ENCODE assay signal across 30 mouse cellular contexts in genomic region chr2:72592011-72592410, GRCm38 (mm10).
DNase-seq lines count a peak whose midpoint lies in the region; ATAC-seq lines count a peak whose summit lies in the region.
"Had no signal": no experiment of that assay in that cellular context is flagged by ENCODE, and none has a peak within 500 bp of the region (broad histone marks: within the 10 kb centered on the region; RNA-seq: fewer than 3 reads in every experiment).

No protein-coding gene starts in this region.

- ATAC-seq in forebrain, embryonic 14.5 days: no peak
- peak; percentile 56; the same call in 1 of the 2 replicates for ATAC-seq in midbrain, embryonic 13.5 days
- peak; percentile 32; the same call in 1 of the 2 replicates for ATAC-seq in midbrain, embryonic 16.5 days
- ATAC-seq: activated CD4-positive, CD25-positive, alpha-beta regulatory T cell, adult 4 months; forebrain, embryonic 15.5 days; intestine, postnatal 0 days; lung, postnatal 0 days had no signal

- H3K27ac ChIP-seq in forebrain, embryonic 14.5 days (ENCODE audit: low read depth, low read length): no peak overlapping the region
- H3K27ac ChIP-seq in forebrain, embryonic 10.5 days: no peak overlapping the region
- peak overlapping the region; percentile 14 for H3K27ac ChIP-seq in midbrain, embryonic 13.5 days
- H3K27ac ChIP-seq in midbrain, embryonic 10.5 days (replicated peaks): no peak overlapping the region
- no peak overlapping the region for H3K27ac ChIP-seq in midbrain, embryonic 16.5 days (ENCODE audit: low read length)
- H3K27ac ChIP-seq: embryonic facial prominence, embryonic 10.5 days; embryonic facial prominence, embryonic 15.5 days; forebrain, embryonic 15.5 days; gastrocnemius, adult 2 months; limb, embryonic 10.5 days; limb, embryonic 15.5 days; liver, embryonic 13.5 days; macrophage; neural tube, embryonic 15.5 days had no signal

- intact Hi-C loops in heart, postnatal 36 days (cut with DNase I): no loop called here

- WGBS in forebrain, embryonic 14.5 days: 17% methylated on average over 3 of the region's 3 CpGs
- WGBS in forebrain, embryonic 10.5 days: 69% methylated on average over 3 of the region's 3 CpGs
- WGBS in midbrain, embryonic 13.5 days: 12% methylated on average over 3 of the region's 3 CpGs
- 52% methylated on average over 3 of the region's 3 CpGs for WGBS in midbrain, embryonic 10.5 days
- 14% methylated on average over 3 of the region's 3 CpGs for WGBS in midbrain, embryonic 16.5 days

- H3K9ac ChIP-seq in forebrain, embryonic 14.5 days (ENCODE audit: low read length): no peak overlapping the region
- H3K9ac ChIP-seq in midbrain, embryonic 13.5 days (replicated peaks): no peak overlapping the region
- H3K9ac ChIP-seq in midbrain, embryonic 16.5 days (ENCODE audit: low read depth, low read length): no peak overlapping the region
- H3K9ac ChIP-seq: embryonic facial prominence, embryonic 15.5 days; forebrain, embryonic 15.5 days; limb, embryonic 15.5 days; liver, embryonic 13.5 days; neural tube, embryonic 15.5 days had no signal

- H3K4me2 ChIP-seq in forebrain, embryonic 14.5 days (ENCODE audit: low read length): no peak overlapping the region
- H3K4me2 ChIP-seq in midbrain, embryonic 13.5 days (replicated peaks): no peak overlapping the region
- H3K4me2 ChIP-seq in midbrain, embryonic 16.5 days (ENCODE audit: low read length): no peak overlapping the region
- H3K4me2 ChIP-seq: embryonic facial prominence, embryonic 15.5 days; forebrain, embryonic 15.5 days; limb, embryonic 15.5 days; liver, embryonic 13.5 days; neural tube, embryonic 15.5 days had no signal

- H3K27me3 ChIP-seq in forebrain, embryonic 14.5 days (replicated peaks; ENCODE audit: control insufficient read depth, insufficient read depth, low read length): 0 out of 2 replicates have a peak, but pooled peaks cover 3% of the 10 kb centered on the region
- peaks cover 8% of the 10 kb centered on the region; the same call in 1 of the 2 replicates for H3K27me3 ChIP-seq in forebrain, embryonic 10.5 days (ENCODE audit: poor library complexity, severe bottlenecking)
- peaks cover 69% of the 10 kb centered on the region for H3K27me3 ChIP-seq in midbrain, embryonic 13.5 days
- peaks cover 85% of the 10 kb centered on the region for H3K27me3 ChIP-seq in midbrain, embryonic 10.5 days (ENCODE audit: low read depth, poor library complexity, severe bottlenecking)
- H3K27me3 ChIP-seq in midbrain, embryonic 16.5 days (ENCODE audit: control insufficient read depth, insufficient read depth, low read depth, low read length): peaks cover 3% of the 10 kb centered on the region; the same call in 1 of the 2 replicates
- H3K27me3 ChIP-seq: embryonic facial prominence, embryonic 15.5 days; forebrain, embryonic 15.5 days; limb, embryonic 15.5 days; liver, embryonic 13.5 days had no signal

- no peaks in the 10 kb centered on the region for H3K36me3 ChIP-seq in forebrain, embryonic 14.5 days (ENCODE audit: control insufficient read depth, insufficient read depth, low read length)
- no peaks in the 10 kb centered on the region for H3K36me3 ChIP-seq in forebrain, embryonic 10.5 days (replicated peaks)
- no peaks in the 10 kb centered on the region for H3K36me3 ChIP-seq in midbrain, embryonic 13.5 days
- no peaks in the 10 kb centered on the region for H3K36me3 ChIP-seq in midbrain, embryonic 10.5 days
- no peaks in the 10 kb centered on the region for H3K36me3 ChIP-seq in midbrain, embryonic 16.5 days (ENCODE audit: control insufficient read depth, insufficient read depth, low read length)
- H3K36me3 ChIP-seq: embryonic facial prominence, embryonic 10.5 days; embryonic facial prominence, embryonic 15.5 days; forebrain, embryonic 15.5 days; limb, embryonic 10.5 days; limb, embryonic 15.5 days; liver, embryonic 13.5 days; neural tube, embryonic 15.5 days had no signal

- H3K4me3 ChIP-seq in forebrain, embryonic 14.5 days (ENCODE audit: low read depth, low read length): no peak overlapping the region
- H3K4me3 ChIP-seq in forebrain, embryonic 10.5 days: no peak overlapping the region
- no peak overlapping the region for H3K4me3 ChIP-seq in midbrain, embryonic 13.5 days (replicated peaks)
- H3K4me3 ChIP-seq in midbrain, embryonic 10.5 days: no peak overlapping the region
- no peak overlapping the region for H3K4me3 ChIP-seq in midbrain, embryonic 16.5 days (ENCODE audit: low read depth, low read length)
- H3K4me3 ChIP-seq: embryonic facial prominence, embryonic 10.5 days; embryonic facial prominence, embryonic 15.5 days; forebrain, embryonic 15.5 days; gastrocnemius, adult 2 months; limb, embryonic 10.5 days; limb, embryonic 15.5 days; liver, embryonic 13.5 days; neural tube, embryonic 15.5 days had no signal

- H3K4me1 ChIP-seq in forebrain, embryonic 14.5 days (ENCODE audit: control insufficient read depth, insufficient read depth, low read length): peaks cover 8% of the 10 kb centered on the region
- peaks cover 9% of the 10 kb centered on the region; the same call in 1 of the 2 replicates for H3K4me1 ChIP-seq in forebrain, embryonic 10.5 days
- peaks cover 17% of the 10 kb centered on the region for H3K4me1 ChIP-seq in midbrain, embryonic 13.5 days (replicated peaks)
- H3K4me1 ChIP-seq in midbrain, embryonic 10.5 days: peaks cover 18% of the 10 kb centered on the region
- H3K4me1 ChIP-seq in midbrain, embryonic 16.5 days (ENCODE audit: control insufficient read depth, insufficient read depth, low read length): no peaks in the 10 kb centered on the region
- H3K4me1 ChIP-seq: embryonic facial prominence, embryonic 15.5 days; limb, embryonic 10.5 days; limb, embryonic 15.5 days; liver, embryonic 13.5 days had no signal

- peak; percentile 37 for DNase-seq in forebrain, embryonic 14.5 days (ENCODE audit: low spot score)
- DNase-seq in forebrain, embryonic 10.5 days (ENCODE audit: extremely low spot score, low spot score): no peak
- no peak for DNase-seq in midbrain, embryonic 10.5 days (ENCODE audit: low spot score)
- no peak for DNase-seq in frontal cortex, postnatal 10 days (ENCODE audit: low spot score in 2 of 2)
- DNase-seq in heart, postnatal 36 days: no peak
- no peak for DNase-seq in ovary, postnatal 10 days (ENCODE audit: low spot score)
- DNase-seq: adrenal gland, adult 2 months; adrenal gland, postnatal 36 days; cerebellum, adult 2 months; cerebellum, postnatal 25 days; gastrocnemius, adult 2 months; heart, postnatal 14 days; kidney, adult 9 months; kidney, postnatal 10 days; liver, embryonic 13.5 days; lung, adult 18-20 months; thymus, adult 2 months; thymus, postnatal 36 days had no signal

- H3K9me3 ChIP-seq in forebrain, embryonic 14.5 days (replicated peaks; ENCODE audit: control insufficient read depth, low read length): no peaks in the 10 kb centered on the region
- H3K9me3 ChIP-seq in forebrain, embryonic 10.5 days: no peaks in the 10 kb centered on the region
- H3K9me3 ChIP-seq in midbrain, embryonic 13.5 days: no peaks in the 10 kb centered on the region
- no peaks in the 10 kb centered on the region for H3K9me3 ChIP-seq in midbrain, embryonic 10.5 days (replicated peaks)
- H3K9me3 ChIP-seq in midbrain, embryonic 16.5 days (replicated peaks; ENCODE audit: control insufficient read depth, low read length, poor library complexity, severe bottlenecking): no peaks in the 10 kb centered on the region
- H3K9me3 ChIP-seq: embryonic facial prominence, embryonic 10.5 days; embryonic facial prominence, embryonic 15.5 days; forebrain, embryonic 15.5 days; limb, embryonic 10.5 days; limb, embryonic 15.5 days; liver, embryonic 13.5 days; neural tube, embryonic 15.5 days had no signal
